Mouse (Mus musculus): ENCODE data around the gene Lrrfip1.

DNA sequence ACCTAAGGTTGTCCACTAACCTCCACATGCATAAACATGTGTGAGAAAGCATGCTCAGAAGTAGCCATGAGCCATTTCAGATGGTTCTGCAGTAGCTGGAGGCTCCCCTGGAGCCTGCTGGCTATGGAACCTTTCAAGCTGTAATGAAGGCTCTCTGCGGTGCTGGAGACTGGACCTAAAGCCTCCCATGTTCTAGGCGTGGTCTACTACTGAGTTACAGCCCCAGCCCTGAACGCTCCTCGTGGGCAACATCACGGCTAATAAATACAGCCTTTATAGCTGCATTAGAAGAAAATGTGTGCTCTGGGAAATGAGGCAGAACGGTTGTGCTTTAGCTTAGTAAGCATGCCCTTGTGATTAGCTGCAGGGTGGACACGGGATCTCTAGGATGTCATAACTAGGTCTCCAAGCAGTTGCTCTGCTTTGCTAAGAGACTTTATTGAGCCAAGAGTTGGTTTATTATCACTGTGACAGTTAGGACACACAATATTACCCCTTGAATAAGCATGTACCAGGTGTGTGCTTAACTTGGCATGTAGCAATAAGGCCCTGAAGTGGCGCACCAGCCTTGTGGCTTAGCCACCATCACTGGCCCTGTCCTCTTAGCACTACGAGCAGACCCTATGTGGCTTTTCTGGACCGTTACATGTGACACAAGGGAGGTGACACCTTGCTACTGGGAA, 81.3 kb downstream of the Lrrfip1 start:
- TF ChIP-seq CTCF (IDR thresholded peaks at IDR 0.05; ENCODE audit: low read depth) = no peak
- no peak for TF ChIP-seq EP300 (optimal IDR thresholded peaks at IDR 0.05)

Data from stomach, postnatal 0 days (tissue).